Mouse (Mus musculus) hindbrain, embryonic 14.5 days (tissue): ENCODE results near the gene Lekr1. TPM values are rescaled to one million over a fixed set of nuclear protein-coding genes. Genes with fewer than 3 reads are reported as not detected.
"Not testable (repeated sequence)": the region's sequence is repeated elsewhere in the genome, so short reads cannot be mapped to it uniquely, and the experiment has no call there.

Source experiments
- ATAC-seq: fragments of 200-750 bp; cut with Nextera tagmentation; 2 replicates; pipeline ENCODE4 v1.8.0; 2017; ENCODE audit warnings: moderate number of reproducible peaks, mild to moderate bottlenecking, moderate TSS enrichment, moderate library complexity; ENCODE audit not compliant: low FRiP score
- DNase-seq: peaks from one replicate; pipeline ENCODE4 v3.0.0-alpha.2; 2015; ENCODE audit warnings: low spot score
- H3K27ac ChIP-seq: fragments of 300-500 bp; sonication (generic); 2 replicates; pipeline ENCODE4 v1.5.1; 2014; ENCODE audit warnings: mild to moderate bottlenecking, moderate library complexity
- H3K27me3 ChIP-seq: fragments of 300-500 bp; sonication (generic); 2 replicates; pipeline ENCODE4 v1.6.1; 2014; ENCODE audit warnings: mild to moderate bottlenecking, low read length, mixed read lengths; ENCODE audit not compliant: control insufficient read depth, insufficient read depth
- H3K36me3 ChIP-seq: fragments of 300-500 bp; sonication (generic); replicated peaks from 2 replicates; pipeline ENCODE4 v1.6.1; 2014; ENCODE audit not compliant: control insufficient read depth, insufficient read depth
- H3K4me1 ChIP-seq: fragments of 300-500 bp; sonication (generic); replicated peaks from 2 replicates; pipeline ENCODE4 v1.6.1; 2014; ENCODE audit warnings: antibody characterized with exemption, low read length, mixed read lengths; ENCODE audit not compliant: control insufficient read depth, insufficient read depth
- H3K4me2 ChIP-seq: fragments of 300-500 bp; sonication (generic); replicated peaks from 2 replicates; pipeline ENCODE4 v1.6.1; 2014; ENCODE audit warnings: mild to moderate bottlenecking, moderate library complexity
- H3K4me3 ChIP-seq: fragments of 300-500 bp; sonication (generic); replicated peaks from 2 replicates; pipeline ENCODE4 v1.5.1; 2014; ENCODE audit warnings: mild to moderate bottlenecking, low read length
- H3K9ac ChIP-seq: fragments of 300-500 bp; sonication (generic); 2 replicates; pipeline ENCODE4 v1.6.1; 2014
- H3K9me3 ChIP-seq: fragments of 300-500 bp; sonication (generic); 2 replicates; pipeline ENCODE4 v1.6.1; 2016; ENCODE audit warnings: low read length; ENCODE audit not compliant: control insufficient read depth
- WGBS: fragments of 180-500 bp; shearing (Covaris S2); extraction: QIAGEN DNeasy Blood & Tissue Kit; methylation state at CpG from one replicate; pipeline ENCODE4 v1.1.7; 2014; 5-methylcytosine and 5-hydroxymethylcytosine counted together
- polyA plus RNA-seq: library from polyadenylated mRNA; unstranded; fragments of >200 nt; fragmentation: Nextera tagmentation; extraction: Ambion mirVana; gene quantifications from 2 replicates; pipeline ENCODE4 v1.2.1, GENCODE M21; 2014

Lekr1 gene
- polyA plus RNA-seq, 1 experiment from 2014 or later: 8.2 TPM

GRCm38 (mm10) chr3:65717406-65717805 lies 51.4 kb downstream of the Lekr1 start:
- Histone ChIP-seq H3K4me1 (no peaks in the 10 kb centered on the region), H3K4me2 (no peak overlapping the region), H3K9me3 (no peaks in the 10 kb centered on the region), H3K9ac (no peak overlapping the region), H3K27ac (no peak overlapping the region), H3K4me3 (no peak overlapping the region), H3K36me3 (no peaks in the 10 kb centered on the region), H3K27me3 (no peaks in the 10 kb centered on the region)
- DNase-seq (no peak), ATAC-seq (no peak)
- WGBS: 87% methylated on average over 2 of the region's 2 CpGs

DNA sequence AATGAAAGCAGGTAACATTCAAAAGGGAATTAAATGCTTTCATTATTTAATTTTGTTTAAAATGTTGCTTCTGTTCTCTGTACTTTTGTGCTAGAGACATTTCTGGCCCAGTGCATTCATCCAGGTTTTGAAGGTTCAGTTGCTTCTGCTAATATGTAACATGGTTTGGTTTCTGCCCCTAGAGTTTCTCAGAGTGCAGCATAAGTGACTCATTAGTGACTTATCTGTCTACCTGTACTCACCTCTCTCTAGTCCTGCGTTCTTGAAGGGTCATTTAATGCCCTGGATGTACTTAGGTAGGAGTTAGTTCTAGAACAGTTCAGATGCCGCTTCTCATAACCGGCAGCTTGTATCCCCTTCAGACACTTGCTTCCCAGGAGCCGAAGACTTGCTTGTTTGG lies 56.9 kb downstream of the Lekr1 start:
- Histone ChIP-seq H3K4me3 (no peak overlapping the region), H3K9me3 (no peaks in the 10 kb centered on the region), H3K4me1 (no peaks in the 10 kb centered on the region), H3K36me3 (no peaks in the 10 kb centered on the region), H3K27ac (no peak overlapping the region), H3K27me3 (no peaks in the 10 kb centered on the region), H3K4me2 (no peak overlapping the region), H3K9ac (no peak overlapping the region)
- DNase-seq: no peak
- 86% methylated on average over 4 of the region's 4 CpGs for WGBS
- ATAC-seq: no peak

DNA sequence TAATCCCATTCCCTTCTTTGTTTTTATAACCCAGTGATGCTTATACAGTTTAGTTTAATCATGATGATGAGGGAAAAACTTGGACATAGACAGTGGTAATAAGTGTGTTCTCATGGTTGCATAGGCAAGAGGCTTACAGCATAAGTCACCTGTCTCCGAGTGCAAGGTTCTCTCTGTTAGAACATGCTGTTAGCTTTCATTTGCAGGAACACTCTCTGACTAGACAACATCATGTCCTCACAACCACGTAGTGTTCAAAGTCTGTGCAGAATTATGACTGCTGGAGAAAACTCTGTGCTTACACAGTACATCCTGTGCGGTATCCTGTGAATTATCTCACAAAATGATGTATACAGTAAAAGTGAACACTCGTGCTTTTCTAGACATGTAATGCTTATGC lies 57.6 kb downstream of the Lekr1 start:
- Histone ChIP-seq H3K4me1 (no peaks in the 10 kb centered on the region), H3K9me3 (no peaks in the 10 kb centered on the region), H3K4me3 (no peak overlapping the region), H3K4me2 (no peak overlapping the region), H3K9ac (no peak overlapping the region), H3K36me3 (no peaks in the 10 kb centered on the region), H3K27ac (no peak overlapping the region), H3K27me3 (no peaks in the 10 kb centered on the region)
- WGBS: 88% methylated on average over 4 of the region's 4 CpGs
- no peak for DNase-seq
- no peak for ATAC-seq

GRCm38 (mm10) chr3:65737816-65738215 lies 71.8 kb downstream of the Lekr1 start:
- DNase-seq: no peak
- Histone ChIP-seq H3K4me1 (no peaks in the 10 kb centered on the region), H3K4me2 (no peak overlapping the region), H3K4me3 (no peak overlapping the region), H3K27me3 (no peaks in the 10 kb centered on the region), H3K27ac (no peak overlapping the region), H3K36me3 (no peaks in the 10 kb centered on the region), H3K9me3 (no peaks in the 10 kb centered on the region), H3K9ac (no peak overlapping the region)
- no peak for ATAC-seq
- WGBS: 78% methylated on average over 4 of the region's 4 CpGs

GRCm38 (mm10) chr3:65744936-65745335 lies 78.9 kb downstream of the Lekr1 start:
- Histone ChIP-seq H3K9me3 (no peaks in the 10 kb centered on the region), H3K9ac (no peak overlapping the region), H3K4me1 (no peaks in the 10 kb centered on the region), H3K27me3 (no peaks in the 10 kb centered on the region), H3K4me2 (no peak overlapping the region), H3K27ac (no peak overlapping the region), H3K4me3 (no peak overlapping the region), H3K36me3 (no peaks in the 10 kb centered on the region)
- no peak for ATAC-seq
- 27% methylated on average over 4 of the region's 4 CpGs for WGBS
- no peak for DNase-seq

- Histone ChIP-seq H3K9me3 (no peaks in the 10 kb centered on the region), H3K9ac (no peak overlapping the region), H3K27me3 (no peaks in the 10 kb centered on the region), H3K4me2 (no peak overlapping the region), H3K4me1 (peaks cover 7% of the 10 kb centered on the region), H3K27ac (no peak overlapping the region), H3K4me3 (no peak overlapping the region), H3K36me3 (no peaks in the 10 kb centered on the region)
- WGBS: 71% methylated on average over 20 of the region's 20 CpGs
- ATAC-seq: 0 out of 2 replicates have a peak, but pooled peaks have one; percentile 60
- DNase-seq: no peak
Observed at GRCm38 (mm10) chr3:65764511-65765508, 98.8 kb downstream of the Lekr1 start.

DNA sequence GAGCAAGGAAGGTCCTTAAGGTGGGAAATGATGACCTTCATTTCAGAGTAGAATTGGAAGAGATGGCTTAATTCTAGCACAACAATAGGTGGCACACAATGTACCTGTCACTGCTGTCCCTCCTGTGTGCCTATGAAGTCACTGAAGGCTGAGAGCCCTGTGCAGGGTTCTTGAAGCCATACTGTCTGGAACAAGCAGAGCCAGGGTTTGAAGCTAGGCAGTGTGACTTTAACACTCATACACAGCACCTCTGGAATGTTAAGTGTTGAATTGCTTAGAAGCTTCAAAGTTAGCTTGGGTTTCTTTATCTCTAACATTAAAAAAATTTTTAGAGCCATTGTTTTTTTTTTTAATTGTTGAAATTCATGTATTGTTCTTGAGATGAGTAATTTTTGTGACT lies 100.4 kb downstream of the Lekr1 start:
- Histone ChIP-seq H3K4me2 (no peak overlapping the region), H3K9ac (no peak overlapping the region), H3K27me3 (no peaks in the 10 kb centered on the region), H3K4me3 (no peak overlapping the region), H3K27ac (no peak overlapping the region), H3K4me1 (peaks cover 7% of the 10 kb centered on the region), H3K9me3 (no peaks in the 10 kb centered on the region), H3K36me3 (no peaks in the 10 kb centered on the region)
- ATAC-seq (no peak), DNase-seq (no peak)

- H3K4me1 ChIP-seq: peaks cover 7% of the 10 kb centered on the region
- no peaks in the 10 kb centered on the region for H3K27me3 ChIP-seq
- H3K36me3 ChIP-seq: no peaks in the 10 kb centered on the region
- no peak overlapping the region for H3K4me3 ChIP-seq
- WGBS: 33% methylated on average over 6 of the region's 6 CpGs
- H3K4me2 ChIP-seq: no peak overlapping the region
- peak overlapping the region; percentile 64; the same call in 1 of the 2 replicates for H3K27ac ChIP-seq
- ATAC-seq: peak; percentile 27; the same call in 1 of the 2 replicates
- 0 out of 2 replicates have a peak overlapping the region, but pooled peaks have one; percentile 5 for H3K9ac ChIP-seq
- H3K9me3 ChIP-seq: no peaks in the 10 kb centered on the region
- DNase-seq: peak; percentile 25
Observed at GRCm38 (mm10) chr3:65767202-65767862, 101.3 kb downstream of the Lekr1 start.

DNA sequence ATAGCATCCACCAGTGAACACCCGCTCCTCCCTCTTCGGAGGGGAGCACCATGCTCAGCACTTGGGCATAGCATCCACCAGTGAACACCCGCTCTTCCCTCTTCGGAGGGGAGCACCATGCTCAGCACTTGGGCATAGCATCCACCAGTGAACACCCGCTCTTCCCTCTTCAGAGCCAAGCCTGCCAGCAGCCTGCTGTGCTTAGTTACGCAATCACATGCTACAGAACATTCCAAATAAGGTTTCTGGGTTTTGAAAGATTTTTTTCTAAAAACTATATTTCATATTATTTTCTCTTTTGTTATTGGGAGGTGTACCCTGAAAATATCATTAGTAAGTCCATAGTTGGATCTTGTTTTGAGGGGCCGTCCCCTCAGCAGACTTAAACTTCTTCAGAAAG lies 103.6 kb downstream of the Lekr1 start:
- H3K4me3 ChIP-seq: not testable (repeated sequence)
- WGBS: 89% methylated on average over 6 of the region's 7 CpGs

More for the DNA sequence above, 103.6 kb downstream of the Lekr1 start:
- not testable (repeated sequence) for ATAC-seq, H3K9me3 ChIP-seq, H3K4me2 ChIP-seq, H3K27me3 ChIP-seq, DNase-seq, H3K36me3 ChIP-seq, H3K9ac ChIP-seq, H3K4me1 ChIP-seq, H3K27ac ChIP-seq
